Mouse (Mus musculus) thymus, adult 2 months (tissue): ENCODE results near the gene Abhd16a. TPM values are rescaled to one million over a fixed set of nuclear protein-coding genes. Genes with fewer than 3 reads are reported as not detected.

Experiments
- DNase-seq: peaks from one replicate; pipeline ENCODE4 v3.0.0; 2021
- H3K27ac ChIP-seq: fragments of 200-500 bp; 2 replicates; pipeline ENCODE4 v1.5.1; 2012; ENCODE audit warnings: low read length, control low read depth; ENCODE audit not compliant: control insufficient read depth, insufficient read depth
- H3K27me3 ChIP-seq: fragments of 200-500 bp; 2 replicates; pipeline ENCODE4 v1.6.1; 2012; ENCODE audit warnings: mild to moderate bottlenecking, low read length, moderate library complexity, mixed read lengths; ENCODE audit not compliant: control insufficient read depth, insufficient read depth
- H3K36me3 ChIP-seq: fragments of 200-500 bp; 2 replicates; pipeline ENCODE4 v1.6.1; 2012; ENCODE audit warnings: mild to moderate bottlenecking, low read length, moderate library complexity; ENCODE audit not compliant: control insufficient read depth, insufficient read depth
- H3K4me1 ChIP-seq: fragments of 200-500 bp; replicated peaks from 2 replicates; pipeline ENCODE4 v1.6.1; 2012; ENCODE audit warnings: low read length; ENCODE audit not compliant: control insufficient read depth, insufficient read depth
- H3K4me3 ChIP-seq: fragments of 200-500 bp; 2 replicates; pipeline ENCODE4 v1.5.1; 2012; ENCODE audit warnings: mild to moderate bottlenecking, low read length, control low read depth, moderate library complexity; ENCODE audit not compliant: control insufficient read depth, insufficient read depth
- CTCF ChIP-seq: fragments of 200-500 bp; IDR thresholded peaks from 2 replicates; pipeline ENCODE4 v1.5.1; 2012; ENCODE audit warnings: mild to moderate bottlenecking, control low read depth, low read length, moderate library complexity, borderline replicate concordance; ENCODE audit not compliant: control insufficient read depth, poor library complexity, insufficient read depth; ENCODE audit errors: extremely low read depth
- POLR2A ChIP-seq: fragments of 200-500 bp; IDR thresholded peaks from 2 replicates; pipeline ENCODE4 v1.6.1; 2012; ENCODE audit warnings: mild to moderate bottlenecking, low read length, control low read depth, moderate library complexity; ENCODE audit not compliant: control insufficient read depth, poor library complexity, insufficient read depth; ENCODE audit errors: extremely low read depth
- WGBS: fragments of 180-500 bp; shearing (Covaris S2); methylation state at CpG from one replicate; pipeline ENCODE4 v1.1.7; 2018; 5-methylcytosine and 5-hydroxymethylcytosine counted together
- polyA plus RNA-seq: library from polyadenylated mRNA; depleted of rRNA; stranded (reverse); fragments of >200 nt; gene quantifications from 2 replicates; pipeline ENCODE4 v1.2.3, GENCODE M21; 2012

Gene Abhd16a
- polyA plus RNA-seq, 1 experiment: 191 TPM

DNA sequence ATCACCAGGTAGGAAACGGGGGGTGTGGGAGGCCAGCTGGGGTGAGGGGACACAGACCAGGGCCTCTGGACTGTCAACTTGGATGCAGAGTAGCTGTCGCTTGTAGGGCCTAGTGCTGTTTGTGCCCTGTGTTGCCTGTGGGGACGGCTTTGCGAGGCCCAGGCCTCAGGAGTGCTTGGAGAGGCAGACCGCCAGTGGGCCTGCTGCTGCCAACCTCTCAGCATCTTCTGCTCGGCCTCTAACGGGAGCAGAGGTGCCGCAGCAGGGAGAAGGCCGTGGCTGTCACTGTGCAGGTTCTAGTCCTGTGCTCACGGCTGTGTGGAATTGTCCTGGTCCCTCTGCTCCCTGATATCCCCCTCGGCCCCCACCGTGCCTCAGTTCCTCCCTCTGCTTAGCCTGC is 7.5 kb downstream of the Abhd16a start:
- no peak for DNase-seq
- TF ChIP-seq CTCF (no peak), POLR2A (no peak)
- H3K4me3 ChIP-seq: no peak overlapping the region
- H3K27me3 ChIP-seq: no peaks in the 10 kb centered on the region
- peaks cover 61% of the 10 kb centered on the region for H3K36me3 ChIP-seq
- H3K27ac ChIP-seq: no peak overlapping the region
- H3K4me1 ChIP-seq: no peaks in the 10 kb centered on the region
- 97% methylated on average over 12 of the region's 12 CpGs for WGBS

DNA sequence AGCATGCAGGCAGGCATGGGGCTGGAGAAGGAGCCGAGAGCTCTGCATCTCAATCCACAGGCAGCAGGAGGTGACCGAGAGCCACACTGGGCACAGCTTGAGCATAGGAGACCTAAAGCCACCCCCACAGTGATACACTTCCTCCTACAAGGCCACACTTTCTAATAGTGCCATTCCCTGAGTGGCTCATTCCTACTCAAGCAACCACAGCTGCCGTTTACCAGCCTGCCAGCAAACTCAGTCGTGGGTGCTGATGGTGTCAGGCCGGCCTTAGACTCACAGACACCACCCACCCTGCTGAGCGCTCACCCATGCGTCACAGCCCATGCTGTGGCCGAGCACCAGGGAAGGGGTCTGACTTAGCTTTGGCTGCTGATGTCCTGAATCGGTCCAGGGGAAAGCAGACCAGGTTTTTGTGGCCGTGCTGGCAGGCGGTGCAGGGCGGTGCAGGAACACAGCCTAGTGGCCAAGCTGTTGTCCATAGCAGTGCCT is 8.1 kb downstream of the Abhd16a start:
- H3K4me1 ChIP-seq: no peaks in the 10 kb centered on the region
- TF ChIP-seq CTCF: no peak
- TF ChIP-seq POLR2A: no peak
- no peak overlapping the region for H3K4me3 ChIP-seq
- peak; percentile 25 for DNase-seq
- no peaks in the 10 kb centered on the region for H3K27me3 ChIP-seq
- H3K36me3 ChIP-seq: peaks cover 63% of the 10 kb centered on the region
- no peak overlapping the region for H3K27ac ChIP-seq
- WGBS: 97% methylated on average over 12 of the region's 12 CpGs

DNA sequence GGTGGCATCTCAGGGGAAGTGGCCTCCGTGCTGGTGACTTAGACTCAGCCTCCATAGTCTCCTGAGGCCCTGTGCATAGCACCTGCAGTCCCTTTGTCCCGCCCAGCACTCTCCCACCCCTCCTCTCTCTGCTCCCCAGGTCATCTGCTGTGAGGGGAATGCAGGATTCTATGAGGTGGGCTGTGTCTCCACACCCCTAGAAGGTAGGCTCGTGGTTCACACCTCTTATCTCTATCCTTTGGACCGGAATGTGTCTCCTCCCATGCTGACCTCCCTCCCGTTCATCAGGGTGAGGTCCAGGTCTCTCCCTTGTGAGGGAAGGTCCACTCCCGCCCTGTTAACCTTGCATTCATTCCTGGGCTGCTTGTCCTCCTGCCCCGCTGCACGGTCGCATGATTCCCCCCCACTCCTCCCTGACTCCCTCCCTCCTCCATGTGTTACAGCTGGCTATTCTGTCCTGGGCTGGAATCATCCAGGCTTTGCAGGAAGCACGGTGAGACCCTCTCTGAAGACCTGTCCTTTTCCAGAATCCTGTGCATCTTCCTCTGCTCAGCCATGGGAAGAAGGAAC is 11.2 kb downstream of the Abhd16a start:
- H3K36me3 ChIP-seq: peaks cover 57% of the 10 kb centered on the region
- H3K4me3 ChIP-seq: no peak overlapping the region
- no peaks in the 10 kb centered on the region for H3K4me1 ChIP-seq
- WGBS: 96% methylated on average over 10 of the region's 10 CpGs
- H3K27ac ChIP-seq: no peak overlapping the region
- TF ChIP-seq CTCF (no peak), POLR2A (no peak)
- DNase-seq: no peak
- no peaks in the 10 kb centered on the region for H3K27me3 ChIP-seq

DNA sequence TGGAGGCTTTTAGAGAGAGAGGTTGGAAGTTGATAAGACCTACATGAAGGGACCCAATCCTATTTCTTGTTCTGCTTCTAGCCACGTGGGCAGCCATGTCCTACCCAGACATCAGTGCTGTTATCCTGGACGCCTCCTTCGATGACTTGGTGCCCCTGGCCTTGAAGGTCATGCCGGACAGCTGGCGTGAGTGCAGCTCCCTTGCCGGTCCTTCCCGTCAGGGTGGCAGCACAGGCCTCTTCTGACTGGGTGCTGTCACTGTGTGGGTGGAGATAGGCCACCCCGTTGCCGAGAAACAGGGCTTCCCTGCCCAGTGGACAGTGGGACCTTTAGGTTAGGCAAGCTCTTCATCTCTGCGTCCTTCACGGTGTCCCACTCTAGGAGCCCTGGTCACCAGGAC is 12.1 kb downstream of the Abhd16a start:
- DNase-seq: no peak
- H3K36me3 ChIP-seq: peaks cover 55% of the 10 kb centered on the region
- no peaks in the 10 kb centered on the region for H3K27me3 ChIP-seq
- TF ChIP-seq POLR2A: no peak
- no peak for TF ChIP-seq CTCF
- no peak overlapping the region for H3K4me3 ChIP-seq
- no peak overlapping the region for H3K27ac ChIP-seq
- H3K4me1 ChIP-seq: peaks cover 2% of the 10 kb centered on the region; the same call in 1 of the 2 replicates
- 97% methylated on average over 11 of the region's 11 CpGs for WGBS

DNA sequence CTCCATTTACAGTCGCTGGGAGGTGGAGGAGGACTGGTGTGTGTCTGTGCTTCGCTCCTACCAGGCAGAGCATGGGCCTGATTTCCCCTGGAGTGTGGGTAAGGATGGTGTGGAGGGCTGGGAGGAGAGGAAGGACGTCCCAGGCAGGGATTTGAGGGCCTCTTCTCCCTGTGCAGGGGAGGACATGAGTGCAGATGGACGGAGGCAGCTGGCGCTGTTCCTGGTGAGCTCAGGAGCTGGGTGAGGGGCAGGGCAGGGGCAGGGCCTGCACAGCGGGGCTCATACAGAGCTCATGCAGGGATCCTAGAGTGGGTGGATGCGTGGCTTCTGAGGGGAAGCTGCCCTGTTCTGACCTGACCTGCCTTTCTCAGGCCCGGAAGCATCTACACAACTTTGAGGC is 13.2 kb downstream of the Abhd16a start:
- Histone ChIP-seq H3K27me3 (no peaks in the 10 kb centered on the region), H3K4me3 (no peak overlapping the region), H3K27ac (no peak overlapping the region), H3K36me3 (peaks cover 44% of the 10 kb centered on the region), H3K4me1 (peaks cover 2% of the 10 kb centered on the region; the same call in 1 of the 2 replicates)
- TF ChIP-seq POLR2A: no peak
- TF ChIP-seq CTCF: no peak
- WGBS: 96% methylated on average over 8 of the region's 8 CpGs
- DNase-seq: no peak

DNA sequence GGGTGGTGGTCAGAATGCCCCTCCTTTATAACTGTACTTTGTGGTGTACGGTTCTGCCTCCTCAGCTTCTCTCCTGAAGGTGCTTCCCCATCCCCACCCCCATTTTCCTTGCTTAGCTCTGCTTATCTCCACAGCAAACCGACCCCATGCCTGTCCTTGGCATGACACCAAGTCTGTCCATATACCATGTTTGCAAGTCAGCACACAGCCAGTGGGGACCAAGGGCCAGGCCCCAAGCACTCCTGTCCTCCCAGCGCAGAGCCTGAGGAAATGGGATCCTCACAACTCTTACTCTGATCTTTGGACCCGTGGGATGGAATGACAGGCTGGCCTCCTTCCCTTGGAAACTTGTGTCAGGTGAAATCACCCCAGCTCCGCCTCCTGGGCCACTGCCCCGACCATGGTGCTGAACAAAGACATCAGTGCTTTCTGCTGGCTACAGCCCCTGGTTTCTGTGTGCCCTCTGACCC is 14.2 kb downstream of the Abhd16a start:
- Histone ChIP-seq H3K27me3 (no peaks in the 10 kb centered on the region), H3K27ac (no peak overlapping the region), H3K4me1 (peaks cover 2% of the 10 kb centered on the region; the same call in 1 of the 2 replicates), H3K36me3 (peaks cover 40% of the 10 kb centered on the region), H3K4me3 (no peak overlapping the region)
- TF ChIP-seq POLR2A (no peak), CTCF (no peak)
- WGBS: 80% methylated on average over 6 of the region's 6 CpGs
- no peak for DNase-seq

DNA sequence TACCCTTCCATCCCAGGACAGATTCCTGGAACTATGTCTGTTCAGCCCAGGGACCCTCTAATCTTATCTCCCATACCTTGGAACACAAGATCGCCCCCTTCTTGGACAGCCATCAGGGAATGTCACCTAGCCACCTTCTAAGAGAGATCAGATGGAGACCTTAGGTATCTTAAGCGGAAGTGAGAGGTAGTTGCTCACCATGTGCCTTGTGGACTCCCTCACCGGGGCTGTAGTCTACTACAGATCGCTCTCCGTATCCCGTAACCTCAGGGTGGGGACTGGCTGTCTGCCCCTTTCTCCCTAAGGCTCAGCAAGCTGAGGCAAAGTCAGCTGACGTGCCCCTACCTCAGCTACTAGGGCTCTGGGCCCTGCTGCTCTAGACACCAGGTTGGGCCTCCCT is 15.0 kb downstream of the Abhd16a start:
- TF ChIP-seq CTCF: no peak
- TF ChIP-seq POLR2A: no peak
- no peak overlapping the region for H3K27ac ChIP-seq
- no peak for DNase-seq
- H3K4me3 ChIP-seq: no peak overlapping the region
- no peaks in the 10 kb centered on the region for H3K27me3 ChIP-seq
- WGBS: 98% methylated on average over 7 of the region's 7 CpGs
- peaks cover 2% of the 10 kb centered on the region; the same call in 1 of the 2 replicates for H3K4me1 ChIP-seq
- H3K36me3 ChIP-seq: peaks cover 33% of the 10 kb centered on the region
